Mouse (Mus musculus) hindbrain, embryonic 16.5 days (tissue): Measurements from ENCODE around the gene P2rx2. TPM values are rescaled to one million over a fixed set of nuclear protein-coding genes. Genes with fewer than 3 reads are reported as not detected.

Experiments used
- polyA plus RNA-seq: library from polyadenylated mRNA; unstranded; fragments of >200 nt; fragmentation: Nextera tagmentation; extraction: Ambion mirVana; gene quantifications from 2 replicates; pipeline ENCODE4 v1.2.1, GENCODE M21; 2015

Gene P2rx2
- polyA plus RNA-seq, 1 experiment from 2014 or later = 15.5 TPM

Other genes with a start within 250 kb of the P2rx2 start
- 0.71 and 0.85 TPM in 2 replicates for gene Gm35315, start 248.8 kb downstream of the P2rx2 start, polyA plus RNA-seq
- gene Plcxd1, start 243.2 kb downstream of the P2rx2 start, polyA plus RNA-seq = 8.4 and 10.9 TPM in 2 replicates
- gene Gtpbp6, start 235.0 kb downstream of the P2rx2 start, polyA plus RNA-seq = 67.4 and 67.7 TPM in 2 replicates
- gene Zfp605, start 233.1 kb downstream of the P2rx2 start, polyA plus RNA-seq = 12.4 and 15.0 TPM in 2 replicates
- 70.9 and 75.6 TPM in 2 replicates for gene Chfr, start 207.4 kb downstream of the P2rx2 start, polyA plus RNA-seq
- gene Golga3, start 166.5 kb downstream of the P2rx2 start, polyA plus RNA-seq = 20.1 and 21.6 TPM in 2 replicates
- gene Ankle2, start 112.2 kb downstream of the P2rx2 start, polyA plus RNA-seq = 17.2 and 18.2 TPM in 2 replicates
- gene Pgam5, start 73.3 kb downstream of the P2rx2 start, polyA plus RNA-seq = 94.4 and 102 TPM in 2 replicates
- 12.0 and 16.0 TPM in 2 replicates for gene Pxmp2, start 57.0 kb downstream of the P2rx2 start, polyA plus RNA-seq
- 7.1 and 8.5 TPM in 2 replicates for gene Pole, start 56.9 kb downstream of the P2rx2 start, polyA plus RNA-seq
- gene Lrcol1, start 1.5 kb upstream of the P2rx2 start, polyA plus RNA-seq = not detected in 2 replicates
- gene Fbrsl1, start 105.3 kb upstream of the P2rx2 start, polyA plus RNA-seq = 10.7 and 13.6 TPM in 2 replicates
- gene Galnt9, start 201.1 kb upstream of the P2rx2 start, polyA plus RNA-seq = 24.9 and 26.0 TPM in 2 replicates